Mouse (Mus musculus) thymus, postnatal 0 days (tissue): ENCODE measurements around the gene Ccr4. TPM values are rescaled to one million over a fixed set of nuclear protein-coding genes. Genes with fewer than 3 reads are reported as not detected.

ENCODE experiments used
- DNase-seq: peaks from one replicate; pipeline ENCODE4 v3.0.0-alpha.2; 2015; ENCODE audit warnings: low spot score
- polyA plus RNA-seq: library from polyadenylated mRNA; unstranded; fragments of >200 nt; fragmentation: Nextera tagmentation; extraction: Ambion mirVana; gene quantifications from 2 replicates; pipeline ENCODE4 v1.2.1, GENCODE M21; 2015

Ccr4 gene
- 20.7 and 21.9 TPM in 2 replicates for polyA plus RNA-seq

DNA sequence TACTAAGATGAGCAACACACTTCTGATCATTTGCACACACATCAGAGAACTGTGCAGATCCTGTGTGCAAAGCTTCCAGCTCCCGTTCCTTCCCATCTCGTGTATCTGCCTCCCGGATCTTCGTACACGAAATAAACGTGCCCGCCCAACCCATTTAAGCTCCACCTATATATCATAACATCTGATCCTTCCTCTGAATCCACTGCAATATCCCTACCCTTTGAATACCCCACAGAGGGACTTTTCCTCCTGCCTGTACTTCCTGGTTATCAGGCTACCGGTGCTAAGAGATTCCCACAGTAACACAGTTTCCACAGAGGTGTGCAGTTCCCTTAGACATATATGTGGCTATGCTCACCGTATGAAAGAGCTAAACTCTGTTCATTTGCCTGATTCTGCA lies at the start of gene Ccr4:
Gene Ccr4, minus strand, starts transcription at position 101 of the 400 bp plus-strand sequence.
- DNase-seq, result no peak

DNA sequence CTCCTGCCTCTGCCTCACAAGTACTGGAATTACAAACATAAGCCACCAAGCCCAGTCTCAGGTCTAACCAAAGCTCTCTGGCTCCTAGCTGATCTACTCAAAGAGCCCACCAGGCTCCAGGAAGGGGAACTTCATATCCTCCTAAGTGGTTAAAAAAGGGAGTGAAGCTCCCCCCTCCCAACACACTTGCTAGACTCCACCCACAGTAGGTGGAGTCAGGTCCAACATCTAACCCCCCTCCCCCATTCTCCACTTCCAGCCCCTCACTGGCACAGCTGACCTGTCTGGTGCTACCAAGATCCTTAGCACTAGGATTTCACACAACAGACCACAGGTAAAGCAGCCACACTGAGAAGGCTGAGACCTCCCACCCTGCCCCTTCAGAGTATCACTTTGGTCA lies 49.1 kb upstream of the Ccr4 start:
- no peak for DNase-seq

DNA sequence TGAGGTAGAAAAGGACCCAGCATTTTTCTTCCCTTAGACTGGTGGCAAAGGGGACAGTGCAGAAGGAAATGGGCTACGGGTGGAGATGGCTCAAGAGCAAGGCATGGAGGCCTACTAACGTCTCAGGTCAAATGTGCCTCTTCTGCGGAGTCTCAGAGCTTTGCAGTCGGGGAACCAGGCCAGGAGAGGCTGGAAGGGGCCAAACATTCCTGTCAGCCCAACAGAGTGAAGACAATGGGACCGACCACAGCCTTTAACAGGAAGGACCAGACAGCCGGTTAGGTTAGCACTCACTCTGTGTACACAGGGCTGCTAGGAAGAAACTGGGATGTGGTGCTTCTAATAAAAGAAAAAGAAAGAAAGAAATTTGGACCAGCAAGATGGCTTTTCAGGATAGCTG lies 45.3 kb upstream of the Ccr4 start:
- DNase-seq, result no peak

DNA sequence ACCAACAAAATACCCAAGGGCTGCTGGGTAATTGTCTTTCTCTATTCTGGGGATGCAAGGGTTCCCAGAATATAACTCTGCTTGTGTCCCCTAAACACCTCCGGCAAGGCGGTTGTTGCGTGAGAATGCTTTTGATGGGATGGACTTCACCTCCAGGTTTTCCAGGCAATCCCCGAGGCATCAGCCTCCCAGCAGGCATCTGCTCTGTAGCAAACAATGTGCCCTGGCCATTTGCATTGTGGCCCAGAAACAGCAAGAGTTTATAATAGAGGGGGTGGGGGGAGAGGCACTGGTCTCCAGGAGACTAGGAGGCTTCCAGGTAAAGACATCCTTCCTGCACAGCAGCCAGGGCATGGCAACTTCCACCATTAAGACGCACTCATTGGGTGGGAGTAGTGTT lies 44.4 kb upstream of the Ccr4 start:
- DNase-seq, result no peak

DNA sequence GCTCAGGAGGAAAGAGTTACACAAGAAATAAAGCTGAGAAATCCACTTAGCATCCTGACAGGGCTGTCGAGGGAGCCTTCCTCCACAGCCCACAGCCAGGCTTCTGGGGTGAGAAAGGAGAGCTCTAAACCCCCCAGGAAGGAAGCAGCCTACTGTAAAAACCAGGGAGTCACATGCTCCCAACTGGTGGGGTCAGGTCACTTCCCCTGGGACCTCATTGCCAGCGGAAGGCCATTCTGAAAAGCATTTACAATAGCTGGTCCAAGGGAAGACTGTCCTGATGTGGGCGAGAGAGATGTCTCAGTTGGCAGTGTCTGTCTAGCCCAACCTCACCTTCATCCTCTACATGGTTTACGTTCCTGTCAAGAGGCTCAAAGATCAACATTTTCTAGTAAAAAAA lies 43.8 kb upstream of the Ccr4 start:
- DNase-seq, result no peak

DNA sequence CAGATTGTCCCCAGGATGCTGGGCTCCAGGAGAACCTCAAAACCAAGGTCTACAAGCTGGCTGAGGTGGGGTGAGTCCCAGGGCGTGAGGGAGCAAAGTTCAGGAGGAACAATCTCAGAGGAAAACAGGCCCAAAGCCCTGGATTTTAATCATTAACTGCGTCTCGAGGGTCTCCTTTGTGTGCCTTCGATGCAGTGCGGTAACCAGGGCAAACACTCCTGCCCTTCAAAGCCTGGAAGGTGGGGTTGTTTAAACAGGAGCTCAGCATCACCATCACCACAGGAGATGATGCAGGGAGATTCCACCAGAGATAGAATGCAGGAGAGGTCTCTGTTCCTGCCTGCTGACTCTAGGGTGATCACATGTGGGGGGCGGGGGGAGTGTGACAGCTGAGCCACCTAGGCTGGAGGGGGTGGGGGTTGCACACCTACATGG lies 42.9 kb upstream of the Ccr4 start:
- peak; percentile 25 for DNase-seq

DNA sequence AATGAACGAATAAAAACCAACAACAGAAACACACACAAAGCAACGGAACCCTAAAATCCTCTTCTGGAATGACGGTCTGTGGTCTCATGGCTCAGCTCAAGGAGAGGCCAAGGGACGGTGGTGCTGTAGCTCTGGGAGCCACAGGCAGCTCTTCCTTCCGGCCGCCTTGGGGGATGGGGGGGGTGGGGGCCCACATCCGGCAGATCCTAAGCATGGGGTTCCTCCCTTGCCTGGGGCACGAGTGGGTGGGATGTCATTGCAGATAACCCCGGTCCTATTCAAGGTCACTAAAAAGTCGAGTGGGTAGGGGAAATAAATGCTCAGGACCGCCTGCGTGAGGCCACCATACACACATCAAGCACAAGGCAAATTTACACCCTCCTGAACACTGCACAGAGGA lies 42.0 kb upstream of the Ccr4 start:
- DNase-seq, result peak; percentile 80

DNA sequence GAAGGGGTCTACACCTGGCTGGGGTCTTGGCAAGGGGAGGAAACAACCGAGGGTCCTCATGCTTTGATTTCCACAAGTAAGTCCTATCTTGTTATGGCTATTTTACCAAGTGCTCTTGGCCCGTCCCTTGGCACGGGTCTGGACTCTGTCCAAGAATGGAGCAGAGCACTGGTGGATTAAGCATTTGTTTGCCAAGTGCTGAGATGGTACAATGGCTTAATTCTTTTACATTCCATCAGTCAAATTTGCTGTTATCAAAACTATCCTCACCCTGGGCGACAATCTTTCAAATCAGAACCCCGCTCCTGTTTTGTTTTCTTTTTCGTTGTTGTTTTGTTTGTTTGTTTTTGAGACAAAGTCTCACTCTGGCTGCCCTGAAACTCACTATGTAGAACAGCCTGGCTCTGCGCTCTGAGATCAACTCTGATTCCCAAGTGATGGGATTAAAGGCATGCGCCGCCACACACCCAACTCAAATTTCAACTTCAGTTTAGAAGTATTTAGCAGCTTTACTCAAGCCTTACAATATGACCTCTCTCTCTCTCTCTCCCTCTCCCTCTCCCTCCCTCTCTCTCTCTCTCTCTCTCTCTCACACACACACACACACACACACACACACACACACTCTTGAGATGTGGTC lies 40.2 kb upstream of the Ccr4 start:
- no peak for DNase-seq

DNA sequence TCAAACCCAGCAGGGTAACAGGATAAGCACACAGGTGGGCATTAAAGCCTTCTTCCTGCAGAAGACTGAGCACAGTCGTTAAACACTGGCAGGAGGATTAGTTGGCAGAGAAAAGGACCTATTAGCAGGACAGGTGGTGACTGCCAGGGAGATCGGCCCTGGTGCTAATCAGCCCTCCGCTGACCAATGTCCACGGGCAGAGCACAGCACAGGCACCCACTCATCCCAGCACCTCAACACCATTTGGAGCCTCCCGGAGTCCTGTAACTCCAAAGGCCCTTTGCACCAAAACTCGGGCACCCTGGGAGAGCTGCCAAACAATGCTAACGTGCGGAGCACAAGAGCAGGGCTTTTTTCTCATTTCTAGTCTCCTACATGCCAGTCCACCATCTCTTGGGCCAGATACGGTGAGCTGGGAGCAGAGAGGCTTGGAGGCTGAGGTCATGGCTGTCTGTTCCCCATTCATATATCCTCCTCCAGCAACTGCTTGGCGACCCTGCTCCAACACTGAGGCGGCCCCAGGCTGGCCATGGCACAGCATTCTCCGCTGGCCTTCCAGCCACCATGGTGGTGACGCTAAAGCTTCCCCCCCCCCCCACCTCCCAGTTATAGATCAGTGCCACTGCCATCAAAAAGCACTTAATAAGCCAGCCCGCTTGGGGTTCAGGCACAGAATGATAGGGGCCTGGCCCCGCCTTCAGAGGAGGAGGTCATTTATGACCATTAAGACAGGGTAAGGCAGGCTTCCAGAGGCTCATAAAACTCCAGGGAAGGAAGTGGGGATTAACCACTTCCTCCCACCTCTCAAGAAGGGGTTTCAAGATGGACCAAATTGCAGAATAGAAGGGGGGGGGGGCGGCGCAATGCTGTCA lies 39.4 kb upstream of the Ccr4 start:
- no peak for DNase-seq

DNA sequence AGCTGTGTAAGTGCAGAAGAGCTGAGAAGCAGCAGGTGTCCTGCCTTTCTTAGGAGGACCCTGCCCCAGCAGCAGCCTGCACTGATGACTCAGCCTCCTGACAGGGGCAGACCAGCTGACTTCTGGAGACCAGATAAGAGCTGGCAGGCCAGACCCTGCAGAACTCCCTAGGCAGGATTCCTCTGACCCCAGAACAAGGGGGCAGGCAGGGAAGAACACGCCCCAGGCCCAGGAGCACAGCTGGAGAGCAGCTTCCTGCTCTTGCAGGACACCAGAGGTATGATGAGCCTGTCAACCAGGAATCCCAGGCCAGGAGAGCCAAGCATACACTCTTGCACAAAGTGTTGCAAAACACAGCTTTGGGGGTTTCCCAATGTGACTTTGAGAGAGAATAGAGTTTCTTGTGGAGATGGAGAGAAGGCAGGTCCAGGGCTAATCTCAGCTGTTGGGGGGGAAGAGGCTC lies 36.6 kb upstream of the Ccr4 start:
- no peak for DNase-seq

DNA sequence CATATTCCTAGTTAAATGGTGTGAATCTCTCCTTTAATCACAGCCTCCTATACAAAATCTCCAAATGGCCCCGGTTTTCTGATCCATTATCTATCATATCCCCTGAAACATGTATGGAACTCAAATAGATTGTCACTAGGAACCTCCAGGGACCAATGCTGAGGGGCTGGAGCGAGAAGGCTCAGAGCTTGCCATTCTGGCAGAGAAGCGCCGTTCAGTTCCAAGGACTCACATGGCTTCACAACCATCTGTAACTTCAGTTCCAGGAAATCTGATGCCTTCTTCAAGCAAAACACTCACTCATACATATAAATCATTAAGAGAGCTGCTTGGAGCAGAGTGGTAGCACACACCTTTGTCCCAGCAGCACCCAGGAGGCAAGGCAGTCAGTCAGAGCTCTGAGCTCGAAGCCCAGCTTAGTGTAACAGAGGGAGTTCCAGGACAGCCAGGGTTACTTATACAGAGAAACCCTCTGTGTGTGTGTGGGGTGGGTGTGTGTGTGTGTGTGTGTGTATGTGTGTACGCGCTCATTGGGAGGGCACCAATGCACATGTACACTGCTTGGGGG lies 34.4 kb upstream of the Ccr4 start:
- no peak for DNase-seq

DNA sequence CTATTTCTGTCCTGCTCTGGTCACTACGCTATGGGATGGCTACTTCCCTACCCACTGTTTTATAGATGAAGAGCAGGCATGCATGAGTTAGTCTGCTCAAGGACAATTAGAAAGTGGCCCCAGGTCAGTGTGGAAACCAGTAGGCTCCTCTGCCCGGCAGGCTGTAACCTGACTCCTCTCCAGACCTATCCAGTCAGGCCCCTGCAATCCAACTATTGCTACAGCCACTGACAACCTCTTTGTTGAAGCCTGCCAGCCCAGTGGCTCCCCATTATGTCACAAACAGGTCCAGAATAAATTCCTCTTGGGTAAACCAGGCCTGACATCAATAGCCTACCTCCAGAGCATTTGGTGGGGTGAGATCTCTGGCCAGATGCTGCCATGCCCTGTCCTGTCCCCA lies 31.9 kb upstream of the Ccr4 start:
- no peak for DNase-seq

DNA sequence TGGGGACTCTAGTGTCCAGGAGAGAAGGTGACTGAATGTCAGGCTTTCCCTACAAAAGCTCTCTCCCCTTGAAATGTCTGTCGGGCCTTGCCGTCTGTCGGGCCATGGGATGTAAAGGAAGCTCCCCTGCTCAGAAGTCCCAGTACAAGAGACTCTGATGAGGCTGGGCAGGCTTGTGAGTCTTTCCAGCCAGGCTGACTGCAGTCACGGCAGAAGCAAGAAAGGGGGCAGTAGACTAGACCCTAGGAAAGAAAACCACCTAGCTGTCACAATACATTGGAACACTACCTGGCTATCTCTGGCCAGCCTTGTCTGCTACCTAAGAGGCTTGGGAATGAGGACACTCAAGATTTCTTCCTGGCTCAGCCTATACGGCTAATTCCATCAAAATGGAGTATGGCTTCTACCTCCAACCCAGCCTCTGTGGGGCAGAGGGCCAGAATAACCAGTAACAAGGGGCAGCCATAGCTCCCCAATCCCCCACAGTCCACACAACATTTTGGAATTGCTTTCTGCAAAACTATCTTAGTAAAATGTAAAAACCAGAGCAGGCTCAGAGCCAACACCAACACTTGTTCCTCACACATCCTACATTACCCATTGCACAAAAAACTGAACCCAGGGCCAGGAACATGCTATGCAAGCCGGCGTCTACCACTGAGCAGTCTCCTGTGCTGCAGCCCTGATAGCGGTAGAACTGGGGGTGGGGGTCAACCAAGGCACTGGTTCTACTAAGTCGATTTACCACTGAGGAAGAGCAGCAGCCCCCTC lies 30.2 kb upstream of the Ccr4 start:
- DNase-seq, result no peak

DNA sequence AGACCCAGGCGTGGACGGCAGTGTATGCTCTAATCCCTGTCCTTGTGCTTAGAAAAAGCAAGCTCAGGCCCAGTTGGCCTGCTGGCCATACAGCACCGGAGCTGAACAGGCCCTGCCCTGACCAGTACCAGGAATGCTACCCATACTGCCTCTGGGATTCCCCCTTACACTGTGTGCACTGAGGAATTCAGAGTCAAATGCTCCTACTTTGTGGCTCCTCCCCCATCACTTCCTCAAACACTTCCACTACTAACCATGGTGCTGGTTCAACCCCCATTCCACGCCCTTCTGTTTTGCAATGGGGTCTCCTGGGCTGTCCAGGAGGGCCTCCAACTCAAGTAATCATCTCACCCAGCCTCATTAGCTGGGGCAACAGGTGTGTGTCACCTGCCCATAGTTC lies 29.1 kb upstream of the Ccr4 start:
- DNase-seq, result no peak

DNA sequence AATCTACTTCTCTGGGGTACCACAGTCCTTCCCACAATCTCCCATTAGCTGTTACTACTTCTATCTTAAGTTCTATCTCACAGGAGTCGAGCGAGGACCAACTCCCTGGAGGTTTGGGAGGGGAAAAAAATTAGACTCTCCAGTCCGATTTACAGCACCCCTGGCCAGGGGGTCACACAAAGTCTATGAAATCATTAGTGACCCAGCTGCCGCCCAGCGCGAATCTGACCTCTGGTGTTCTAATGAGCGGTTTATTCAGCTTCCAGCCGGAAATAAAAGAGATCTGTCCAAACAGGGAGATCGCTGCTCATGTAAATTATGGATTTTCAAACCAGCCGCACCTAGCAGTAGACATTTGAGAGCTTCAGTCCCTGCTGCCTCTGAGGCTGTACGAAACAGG lies 26.6 kb upstream of the Ccr4 start:
- DNase-seq, result no peak

DNA sequence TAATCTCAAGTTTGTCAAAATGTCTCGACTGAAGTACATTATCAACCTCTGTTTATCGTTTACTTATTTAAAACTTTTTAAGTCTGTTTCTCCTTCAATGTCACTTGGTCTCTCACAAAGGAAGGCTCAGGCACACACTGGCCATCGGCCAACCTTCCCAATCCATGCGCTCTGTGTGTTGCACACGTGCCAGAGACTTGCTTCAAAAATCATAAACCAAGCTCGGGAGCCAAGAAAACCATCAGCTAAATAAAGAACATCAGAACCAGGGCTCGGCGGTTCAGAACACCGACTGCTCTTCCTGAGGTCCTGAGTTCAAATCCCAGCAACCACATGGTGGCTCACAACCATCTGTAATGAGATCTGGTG lies 23.9 kb upstream of the Ccr4 start:
- DNase-seq, result no peak

DNA sequence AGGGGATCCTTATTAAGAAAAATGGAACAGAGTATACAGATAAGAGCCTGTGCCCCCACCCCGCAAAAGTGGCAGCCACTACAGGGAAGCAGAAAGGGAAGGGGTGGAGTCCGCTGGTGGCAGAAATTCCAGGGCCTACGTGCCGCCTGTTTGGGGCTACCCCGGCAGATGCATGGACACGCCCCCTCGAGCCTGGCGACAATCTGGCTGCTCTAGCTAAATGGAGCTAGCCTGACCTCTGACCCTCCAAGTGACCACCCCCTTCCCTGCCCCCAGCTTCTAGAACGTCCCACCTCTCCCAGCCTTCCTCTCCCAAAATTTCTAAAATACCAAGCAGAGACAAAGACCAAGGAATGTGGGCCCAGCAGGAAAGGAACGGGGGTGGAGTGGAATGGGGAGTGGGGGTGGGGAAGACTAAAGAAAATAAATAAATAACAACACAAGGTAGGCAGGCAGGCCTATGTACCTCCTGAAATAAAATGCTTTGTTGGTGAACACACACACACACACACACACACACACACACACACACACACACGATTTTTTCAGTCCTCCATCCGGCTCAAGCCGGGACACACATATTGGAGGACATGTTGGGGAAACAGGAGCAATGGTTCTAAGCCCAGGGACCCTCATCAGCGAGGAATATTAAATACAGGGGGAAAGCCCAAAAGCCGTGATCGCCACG lies 23.4 kb upstream of the Ccr4 start:
- no peak for DNase-seq

DNA sequence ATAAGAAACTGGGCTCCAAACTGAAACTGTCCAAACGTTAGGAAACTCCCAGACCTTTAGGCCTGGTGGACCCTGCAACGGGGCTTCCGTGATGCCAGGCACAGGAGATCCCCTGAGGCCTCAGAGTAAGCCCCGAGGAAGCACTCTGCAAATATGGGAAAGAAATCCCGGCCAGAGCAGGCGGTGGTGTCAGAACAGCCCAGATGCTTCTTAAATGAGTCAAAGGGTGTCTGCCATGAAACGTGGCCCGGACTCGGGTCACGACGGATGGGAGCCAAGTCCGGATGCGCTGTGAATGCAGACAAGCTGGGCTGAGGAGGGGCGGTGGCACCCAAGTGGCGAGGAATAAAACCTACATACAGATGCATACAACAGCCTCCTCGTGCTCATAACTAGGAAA lies 22.4 kb upstream of the Ccr4 start:
- peak; percentile 79 for DNase-seq

DNA sequence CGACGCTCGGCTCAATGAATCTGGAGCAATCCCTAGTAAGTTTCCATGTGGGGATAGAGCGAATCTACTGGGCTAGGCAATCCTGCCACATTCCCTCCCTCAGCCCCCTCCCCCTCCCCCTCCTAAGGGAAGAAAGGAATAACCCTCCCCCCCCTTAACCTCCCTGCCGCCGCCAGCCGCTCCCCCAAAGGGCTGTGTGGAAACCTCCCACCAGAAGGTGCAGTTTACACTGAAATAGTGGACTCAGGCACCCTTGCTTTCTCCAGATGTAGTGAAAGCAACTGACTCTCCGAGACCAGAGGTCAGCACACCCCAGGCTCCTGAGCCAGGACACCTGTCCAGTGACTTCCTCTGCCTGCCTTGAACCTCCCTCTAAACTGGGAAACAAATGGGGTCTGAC lies 21.9 kb upstream of the Ccr4 start:
- DNase-seq, result no peak

DNA sequence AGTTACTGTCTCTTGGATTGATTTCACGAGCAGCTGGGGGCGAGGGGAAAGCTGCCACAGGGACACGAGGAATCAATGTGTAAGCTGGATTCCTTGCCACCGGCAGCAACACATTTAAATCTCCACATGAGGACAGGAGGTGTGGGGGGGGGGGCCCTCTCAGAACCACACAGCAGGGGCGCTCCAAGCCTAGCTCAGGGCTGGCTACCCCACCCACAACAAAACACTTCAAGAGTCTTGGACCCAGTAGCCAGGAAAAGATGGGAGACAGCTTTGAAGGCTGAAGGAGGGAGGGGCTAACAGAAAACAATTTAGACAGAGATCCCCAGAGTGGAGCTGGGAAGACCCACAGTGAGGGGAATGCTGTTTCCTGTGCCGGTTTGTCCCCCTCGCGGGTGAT lies 21.2 kb upstream of the Ccr4 start:
- no peak for DNase-seq

DNA sequence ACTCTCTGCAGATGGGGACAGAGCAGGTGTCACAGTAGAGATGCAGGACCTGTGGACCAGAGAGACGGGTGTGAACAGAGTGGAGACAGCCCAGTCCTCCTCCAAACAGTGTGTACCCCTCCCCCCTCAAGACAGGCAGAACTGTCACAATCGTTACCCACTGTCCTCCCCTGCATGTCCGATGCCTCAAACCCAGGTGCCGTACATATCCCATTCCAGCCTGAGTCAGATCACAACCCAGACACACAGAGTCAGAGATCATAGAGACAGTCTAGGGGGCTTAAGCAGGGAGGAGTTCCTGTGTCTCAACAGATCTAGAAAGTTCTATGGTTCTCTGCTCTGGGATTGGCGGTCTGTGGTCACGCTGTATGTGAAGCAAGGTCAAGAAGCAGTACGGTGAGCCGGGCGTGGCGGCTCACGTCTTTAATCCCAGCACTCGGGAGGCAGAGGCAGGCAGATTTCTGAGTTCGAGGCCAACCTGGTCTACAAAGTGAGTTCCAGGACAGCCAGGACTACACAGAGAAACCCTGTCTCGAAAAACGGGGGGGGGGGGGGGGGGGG lies 20.4 kb upstream of the Ccr4 start:
- DNase-seq, result no peak
